Mouse (Mus musculus): ENCODE data around the gene Slc32a1. TPM values are rescaled to one million over a fixed set of nuclear protein-coding genes. Genes with fewer than 3 reads are reported as not detected.

The Slc32a1 gene
- polyA plus RNA-seq, 1 experiment from 2014 or later: 3.2 TPM

MicroRNAs within 50 kb of the gene (microRNA counts, 519-probe panel; counts per million panel counts)
- microRNA mmu-miR-3474: not detected

Small RNAs within 50 kb of the gene (microRNA-seq; reads per million reads assigned to microRNA genes)
- gene Mir3474: 3.0 reads per million, percentile 8 among the genes with 10 or more reads in this experiment

Other genes with a start within 250 kb of the Slc32a1 start
- 74.5 and 80.3 TPM in 2 replicates for gene Snhg11, start 235.1 kb upstream of the Slc32a1 start, polyA plus RNA-seq (2016; fragmentation: Nextera tagmentation; extraction: Ambion mirVana)
- 24.8 and 25.6 TPM in 2 replicates for gene Ralgapb, start 200.9 kb upstream of the Slc32a1 start, polyA plus RNA-seq (2016; fragmentation: Nextera tagmentation; extraction: Ambion mirVana)
- not detected in 2 replicates for gene Adig, start 108.2 kb upstream of the Slc32a1 start, polyA plus RNA-seq (2016; fragmentation: Nextera tagmentation; extraction: Ambion mirVana)
- 0.46 and 0.51 TPM in 2 replicates for gene Arhgap40, start 98.0 kb upstream of the Slc32a1 start, polyA plus RNA-seq (2016; fragmentation: Nextera tagmentation; extraction: Ambion mirVana)
- 21.7 and 23.7 TPM in 2 replicates for gene Actr5, start 14.1 kb downstream of the Slc32a1 start, polyA plus RNA-seq (2016; fragmentation: Nextera tagmentation; extraction: Ambion mirVana)
- gene Ppp1r16b, start 54.6 kb downstream of the Slc32a1 start, polyA plus RNA-seq (2016; fragmentation: Nextera tagmentation; extraction: Ambion mirVana): 3.5 and 4.2 TPM in 2 replicates
- 38.9 and 41.6 TPM in 2 replicates for gene Fam83d, start 157.3 kb downstream of the Slc32a1 start, polyA plus RNA-seq (2016; fragmentation: Nextera tagmentation; extraction: Ambion mirVana)
- 17.8 and 17.9 TPM in 2 replicates for gene Dhx35, start 184.0 kb downstream of the Slc32a1 start, polyA plus RNA-seq (2016; fragmentation: Nextera tagmentation; extraction: Ambion mirVana)